Mouse (Mus musculus): ENCODE data around the gene Gm44790. TPM values are rescaled to one million over a fixed set of nuclear protein-coding genes. Genes with fewer than 3 reads are reported as not detected.

Gm44790 gene
- polyA plus RNA-seq, 1 experiment: 2.9 TPM

DNA sequence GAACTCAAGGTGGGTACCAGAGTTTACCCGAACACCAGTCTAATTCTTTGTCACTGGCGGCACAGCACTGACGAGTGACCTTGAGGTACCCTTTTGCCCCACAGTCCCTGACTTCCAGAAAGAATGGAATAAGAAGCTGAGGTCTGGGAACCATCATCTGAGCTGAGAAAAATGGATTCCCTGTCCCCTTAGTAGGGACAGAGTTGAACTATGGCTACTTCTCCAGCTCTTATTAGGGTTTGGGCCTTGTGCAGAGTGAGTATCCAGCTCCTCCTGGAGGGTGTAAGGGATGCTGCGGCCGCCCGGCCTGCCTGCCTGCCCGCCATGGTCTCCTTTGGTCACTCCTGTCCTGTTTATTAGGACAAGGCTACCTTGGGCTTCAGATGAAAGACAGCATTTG lies 46.6 kb downstream of the Gm44790 start:
- Histone ChIP-seq H3K4me1 (ENCODE audit: control insufficient read depth, insufficient read depth, low read length) (peaks cover 26% of the 10 kb centered on the region; the same call in 1 of the 2 replicates), H3K27ac (ENCODE audit: insufficient read depth, low read depth, low read length) (peak overlapping the region; percentile 95), H3K4me3 (ENCODE audit: insufficient read depth, low read depth, low read length) (peak overlapping the region; percentile 51), H3K27me3 (replicated peaks; ENCODE audit: control insufficient read depth, insufficient read depth, low read length) (no peaks in the 10 kb centered on the region), H3K36me3 (ENCODE audit: control insufficient read depth, insufficient read depth, low read length) (no peaks in the 10 kb centered on the region)
- TF ChIP-seq POLR2A (IDR thresholded peaks at IDR 0.05; ENCODE audit: low read depth, low read length): no peak
- TF ChIP-seq CTCF (conservative IDR thresholded peaks at IDR 0.05; ENCODE audit: insufficient read depth, insufficient read length, low read depth, low read length): no peak
- DNase-seq: peak; percentile 40
- 43% methylated on average over 7 of the region's 7 CpGs for WGBS

DNA sequence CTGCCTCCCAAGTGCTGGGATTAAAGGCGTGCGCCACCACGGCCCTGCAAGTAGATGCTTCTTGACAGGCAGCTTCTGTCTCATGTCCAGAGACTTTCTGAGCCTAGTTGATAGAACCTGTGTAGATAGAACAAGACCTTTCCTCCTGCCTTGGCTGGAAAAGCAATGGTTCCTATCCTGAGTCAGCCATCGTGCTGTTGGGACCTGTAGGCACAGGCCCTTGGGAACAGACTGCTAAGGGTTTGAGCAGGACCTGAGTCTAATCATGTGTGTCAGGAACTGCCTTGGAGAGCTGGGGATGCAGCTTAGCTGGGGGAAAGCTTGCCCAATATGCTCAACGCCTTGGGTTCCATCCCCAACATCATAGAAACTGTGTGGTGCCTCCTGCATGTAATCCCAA lies 47.6 kb downstream of the Gm44790 start:
- Histone ChIP-seq H3K4me1 (ENCODE audit: control insufficient read depth, insufficient read depth, low read length) (peaks cover 31% of the 10 kb centered on the region), H3K4me3 (ENCODE audit: insufficient read depth, low read depth, low read length) (no peak overlapping the region), H3K27me3 (replicated peaks; ENCODE audit: control insufficient read depth, insufficient read depth, low read length) (no peaks in the 10 kb centered on the region), H3K27ac (ENCODE audit: insufficient read depth, low read depth, low read length) (no peak overlapping the region), H3K36me3 (ENCODE audit: control insufficient read depth, insufficient read depth, low read length) (no peaks in the 10 kb centered on the region)
- DNase-seq: no peak
- WGBS: 97% methylated on average over 5 of the region's 5 CpGs
- TF ChIP-seq POLR2A (IDR thresholded peaks at IDR 0.05; ENCODE audit: low read depth, low read length): no peak
- TF ChIP-seq CTCF (conservative IDR thresholded peaks at IDR 0.05; ENCODE audit: insufficient read depth, insufficient read length, low read depth, low read length): no peak

DNA sequence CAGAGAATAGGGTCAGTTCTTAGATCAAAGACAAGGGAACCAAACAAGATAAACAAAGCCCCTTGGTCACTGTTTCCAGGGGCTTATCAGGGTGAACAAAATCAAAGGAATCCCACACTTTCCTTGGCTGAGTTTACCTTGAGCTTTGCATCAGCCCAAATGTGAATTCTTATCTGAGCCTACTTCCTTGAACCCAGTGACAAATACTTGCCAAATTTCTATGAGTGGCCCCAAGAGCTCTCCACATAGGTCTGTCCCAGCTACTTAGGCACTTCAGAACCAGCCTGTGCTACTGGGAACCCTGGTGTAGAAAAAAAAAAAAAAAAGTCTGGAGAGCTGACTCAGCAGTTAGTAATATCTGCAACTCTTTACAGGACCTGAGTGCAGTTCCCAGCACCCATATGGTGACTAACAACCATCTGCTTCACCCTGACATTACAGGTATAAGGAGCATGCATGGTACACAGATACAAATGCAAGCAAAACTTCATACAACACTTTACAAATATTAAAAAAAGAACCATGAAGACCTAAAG lies 48.3 kb downstream of the Gm44790 start:
- Histone ChIP-seq H3K27ac (ENCODE audit: insufficient read depth, low read depth, low read length) (no peak overlapping the region), H3K4me3 (ENCODE audit: insufficient read depth, low read depth, low read length) (no peak overlapping the region), H3K27me3 (replicated peaks; ENCODE audit: control insufficient read depth, insufficient read depth, low read length) (no peaks in the 10 kb centered on the region), H3K36me3 (ENCODE audit: control insufficient read depth, insufficient read depth, low read length) (no peaks in the 10 kb centered on the region), H3K4me1 (ENCODE audit: control insufficient read depth, insufficient read depth, low read length) (peaks cover 37% of the 10 kb centered on the region)
- DNase-seq: no peak
- no peak for TF ChIP-seq CTCF (conservative IDR thresholded peaks at IDR 0.05; ENCODE audit: insufficient read depth, insufficient read length, low read depth, low read length)
- TF ChIP-seq POLR2A (IDR thresholded peaks at IDR 0.05; ENCODE audit: low read depth, low read length): no peak

DNA sequence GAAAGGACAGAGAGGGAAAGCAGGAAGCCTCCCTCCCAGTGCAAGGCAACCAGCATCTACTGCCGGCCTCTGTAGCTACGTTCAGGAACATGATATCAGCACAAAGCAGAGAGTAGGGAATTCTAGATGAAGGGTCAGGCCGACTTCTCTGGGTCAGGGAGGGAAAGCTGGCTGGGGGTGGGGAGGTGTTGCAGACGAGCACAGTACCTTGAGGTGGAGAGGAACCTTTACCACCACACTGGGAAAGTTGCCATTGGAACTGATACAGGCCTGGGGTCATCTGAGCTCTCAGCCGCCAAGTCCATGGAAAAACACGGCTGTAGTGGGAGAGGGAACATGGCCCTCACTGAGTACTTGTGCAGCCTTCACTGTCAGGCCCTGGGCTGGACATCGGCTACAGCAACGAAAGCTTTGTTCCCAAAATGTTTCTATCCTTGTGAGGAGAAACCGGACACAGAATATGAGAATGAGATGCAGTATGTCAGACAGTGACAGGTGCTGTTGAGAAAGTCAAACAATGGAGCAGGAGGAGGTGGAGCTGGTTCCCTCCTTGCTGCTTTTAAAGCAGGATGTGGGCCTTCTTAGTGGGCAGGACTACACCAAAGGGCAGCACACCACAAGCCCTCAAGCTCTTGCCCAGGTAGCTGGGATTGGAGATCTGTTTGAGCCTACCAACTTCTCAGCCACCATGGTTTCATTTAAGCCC lies 49.2 kb downstream of the Gm44790 start:
- no peaks in the 10 kb centered on the region for H3K27me3 ChIP-seq (replicated peaks; ENCODE audit: control insufficient read depth, insufficient read depth, low read length)
- 33% methylated on average over 9 of the region's 9 CpGs for WGBS
- peak overlapping the region; percentile 40 for H3K27ac ChIP-seq (ENCODE audit: insufficient read depth, low read depth, low read length)
- no peak overlapping the region for H3K4me3 ChIP-seq (ENCODE audit: insufficient read depth, low read depth, low read length)
- no peaks in the 10 kb centered on the region for H3K36me3 ChIP-seq (ENCODE audit: control insufficient read depth, insufficient read depth, low read length)
- TF ChIP-seq CTCF (conservative IDR thresholded peaks at IDR 0.05; ENCODE audit: insufficient read depth, insufficient read length, low read depth, low read length): no peak
- no peak for TF ChIP-seq POLR2A (IDR thresholded peaks at IDR 0.05; ENCODE audit: low read depth, low read length)
- DNase-seq: no peak
- H3K4me1 ChIP-seq (ENCODE audit: control insufficient read depth, insufficient read depth, low read length): peaks cover 46% of the 10 kb centered on the region

DNA sequence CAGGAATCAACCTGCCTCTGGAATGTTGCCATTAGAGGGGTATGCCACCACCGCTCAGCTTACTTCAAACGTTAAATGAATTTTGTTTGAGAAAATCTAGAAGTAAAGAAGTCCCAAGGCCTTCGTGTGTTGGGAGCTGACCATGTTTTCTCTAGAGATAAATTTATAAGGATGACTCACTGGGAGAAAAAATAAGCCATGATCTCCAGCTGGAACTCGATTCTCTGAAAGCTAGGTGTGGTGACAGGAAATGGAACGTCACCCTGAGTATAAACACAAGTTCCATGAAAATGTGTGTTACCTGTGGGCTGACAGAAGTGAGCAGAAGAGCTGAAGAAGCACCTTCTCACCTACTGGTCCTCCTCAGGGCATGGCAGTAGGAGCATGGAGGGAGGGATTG lies 50.5 kb downstream of the Gm44790 start:
- TF ChIP-seq CTCF (conservative IDR thresholded peaks at IDR 0.05; ENCODE audit: insufficient read depth, insufficient read length, low read depth, low read length): no peak
- no peak for TF ChIP-seq POLR2A (IDR thresholded peaks at IDR 0.05; ENCODE audit: low read depth, low read length)
- DNase-seq: no peak
- Histone ChIP-seq H3K27me3 (replicated peaks; ENCODE audit: control insufficient read depth, insufficient read depth, low read length) (no peaks in the 10 kb centered on the region), H3K27ac (ENCODE audit: insufficient read depth, low read depth, low read length) (no peak overlapping the region), H3K4me3 (ENCODE audit: insufficient read depth, low read depth, low read length) (no peak overlapping the region), H3K36me3 (ENCODE audit: control insufficient read depth, insufficient read depth, low read length) (no peaks in the 10 kb centered on the region), H3K4me1 (ENCODE audit: control insufficient read depth, insufficient read depth, low read length) (peaks cover 39% of the 10 kb centered on the region)
- WGBS: 69% methylated on average over 5 of the region's 5 CpGs

DNA sequence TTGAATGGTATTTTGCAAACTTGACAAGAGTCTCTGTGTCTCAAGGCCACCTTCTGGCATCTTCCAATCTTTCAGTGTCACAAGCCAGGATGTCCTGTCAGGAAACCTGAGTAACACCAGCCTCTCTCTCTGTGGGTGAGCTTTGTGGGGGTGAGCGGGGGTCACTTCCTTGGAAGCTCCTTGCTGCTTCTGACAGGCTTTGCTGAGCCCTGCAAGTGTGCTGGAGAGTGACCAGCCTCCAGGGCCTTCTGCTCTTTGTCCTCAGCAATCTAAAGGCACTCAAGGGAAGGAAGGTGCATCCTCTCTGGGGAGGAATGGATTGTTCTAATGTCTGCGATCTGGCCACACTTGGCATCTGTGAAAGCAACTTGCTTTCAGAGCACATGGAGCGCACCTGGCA lies 52.9 kb downstream of the Gm44790 start:
- WGBS: 38% methylated on average over 3 of the region's 3 CpGs
- peaks cover 29% of the 10 kb centered on the region for H3K4me1 ChIP-seq (ENCODE audit: control insufficient read depth, insufficient read depth, low read length)
- peak overlapping the region; percentile 93 for H3K27ac ChIP-seq (ENCODE audit: insufficient read depth, low read depth, low read length)
- peak; percentile 83 for DNase-seq
- TF ChIP-seq CTCF (conservative IDR thresholded peaks at IDR 0.05; ENCODE audit: insufficient read depth, insufficient read length, low read depth, low read length) (no peak), POLR2A (IDR thresholded peaks at IDR 0.05; ENCODE audit: low read depth, low read length) (no peak)
- no peaks in the 10 kb centered on the region for H3K27me3 ChIP-seq (replicated peaks; ENCODE audit: control insufficient read depth, insufficient read depth, low read length)
- H3K4me3 ChIP-seq (ENCODE audit: insufficient read depth, low read depth, low read length): no peak overlapping the region
- no peaks in the 10 kb centered on the region for H3K36me3 ChIP-seq (ENCODE audit: control insufficient read depth, insufficient read depth, low read length)

DNA sequence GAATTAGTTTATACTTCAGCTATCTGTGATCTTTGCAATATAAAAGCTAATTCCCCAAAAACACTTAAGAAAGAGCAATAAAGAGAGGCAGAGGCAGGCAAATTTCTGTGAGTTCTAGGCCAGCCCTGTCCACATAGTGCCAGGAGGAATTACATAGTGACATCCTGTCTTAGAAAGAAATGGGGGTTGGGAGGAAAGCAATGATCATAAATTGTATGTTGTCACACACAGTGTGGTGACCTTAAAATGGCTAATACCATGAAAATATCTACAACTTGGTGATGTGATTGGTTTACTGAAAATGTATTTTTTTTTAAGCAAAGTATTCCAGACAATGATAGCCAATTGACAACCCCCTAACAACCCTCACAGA lies 53.3 kb downstream of the Gm44790 start:
- no peak for DNase-seq
- Histone ChIP-seq H3K4me3 (ENCODE audit: insufficient read depth, low read depth, low read length) (no peak overlapping the region), H3K27me3 (replicated peaks; ENCODE audit: control insufficient read depth, insufficient read depth, low read length) (no peaks in the 10 kb centered on the region), H3K27ac (ENCODE audit: insufficient read depth, low read depth, low read length) (peak overlapping the region; percentile 93), H3K4me1 (ENCODE audit: control insufficient read depth, insufficient read depth, low read length) (peaks cover 31% of the 10 kb centered on the region), H3K36me3 (ENCODE audit: control insufficient read depth, insufficient read depth, low read length) (no peaks in the 10 kb centered on the region)
- no peak for TF ChIP-seq CTCF (conservative IDR thresholded peaks at IDR 0.05; ENCODE audit: insufficient read depth, insufficient read length, low read depth, low read length)
- no peak for TF ChIP-seq POLR2A (IDR thresholded peaks at IDR 0.05; ENCODE audit: low read depth, low read length)
